Mouse (Mus musculus) heart, embryonic 15.5 days (tissue): ENCODE measurements around the gene Srl. TPM values are rescaled to one million over a fixed set of nuclear protein-coding genes. Genes with fewer than 3 reads are reported as not detected.

Experiments
- ATAC-seq: fragments of 200-750 bp; cut with Nextera tagmentation; replicated peaks from 2 replicates; pipeline ENCODE4 v1.8.0; 2017; ENCODE audit warnings: low read depth, moderate TSS enrichment; ENCODE audit not compliant: insufficient number of reproducible peaks, insufficient read depth, low FRiP score
- H3K27ac ChIP-seq: fragments of 300-500 bp; sonication (generic); 2 replicates; pipeline ENCODE4 v1.5.1; 2015; ENCODE audit warnings: mild to moderate bottlenecking, inconsistent platforms
- H3K27me3 ChIP-seq: fragments of 300-500 bp; sonication (generic); 2 replicates; pipeline ENCODE4 v1.6.1; 2015; ENCODE audit warnings: inconsistent platforms
- H3K36me3 ChIP-seq: fragments of 300-500 bp; sonication (generic); 2 replicates; pipeline ENCODE4 v1.6.1; 2015; ENCODE audit warnings: mild to moderate bottlenecking, inconsistent platforms
- H3K4me1 ChIP-seq: fragments of 300-500 bp; sonication (generic); replicated peaks from 2 replicates; pipeline ENCODE4 v1.6.1; 2015; ENCODE audit warnings: inconsistent platforms
- H3K4me2 ChIP-seq: fragments of 300-500 bp; sonication (generic); 2 replicates; pipeline ENCODE4 v1.6.1; 2015; ENCODE audit warnings: inconsistent platforms, mild to moderate bottlenecking, moderate library complexity
- H3K4me3 ChIP-seq: fragments of 300-500 bp; sonication (generic); 2 replicates; pipeline ENCODE4 v1.5.1; 2015; ENCODE audit warnings: mild to moderate bottlenecking, inconsistent platforms
- H3K9ac ChIP-seq: fragments of 300-500 bp; sonication (generic); 2 replicates; pipeline ENCODE4 v1.6.1; 2015; ENCODE audit warnings: mild to moderate bottlenecking, inconsistent platforms
- H3K9me3 ChIP-seq: fragments of 300-500 bp; sonication (generic); replicated peaks from 2 replicates; pipeline ENCODE4 v1.6.1; 2016; ENCODE audit warnings: inconsistent platforms
- WGBS: fragments of 180-500 bp; shearing (Covaris S2); methylation state at CpG from one replicate; pipeline ENCODE4 v1.1.7; 2015; ENCODE audit warnings: mixed read lengths; 5-methylcytosine and 5-hydroxymethylcytosine counted together
- polyA plus RNA-seq: library from polyadenylated mRNA; unstranded; fragments of >200 nt; fragmentation: Nextera tagmentation; extraction: Ambion mirVana; gene quantifications from 2 replicates; pipeline ENCODE4 v1.2.1, GENCODE M21; 2015

Srl gene
- polyA plus RNA-seq, 1 experiment from 2014 or later, result 253 TPM

GRCm38 (mm10) chr16:4431841-4432240 is 109.8 kb downstream of the Srl start:
- no peak overlapping the region for H3K4me2 ChIP-seq
- H3K4me1 ChIP-seq, result no peaks in the 10 kb centered on the region
- H3K36me3 ChIP-seq, result no peaks in the 10 kb centered on the region
- no peaks in the 10 kb centered on the region for H3K9me3 ChIP-seq
- 67% methylated on average over 4 of the region's 4 CpGs for WGBS
- H3K27ac ChIP-seq, result no peak overlapping the region
- no peak overlapping the region for H3K4me3 ChIP-seq
- H3K9ac ChIP-seq, result no peak overlapping the region
- no peak for ATAC-seq
- no peaks in the 10 kb centered on the region for H3K27me3 ChIP-seq

GRCm38 (mm10) chr16:4431013-4431412 is 110.6 kb downstream of the Srl start:
- WGBS, result 70% methylated on average over 3 of the region's 3 CpGs
- H3K27ac ChIP-seq, result no peak overlapping the region

GRCm38 (mm10) chr16:4430232-4430631 is 111.4 kb downstream of the Srl start:
- WGBS, result 60% methylated on average over 5 of the region's 5 CpGs
- Histone ChIP-seq H3K4me1 (no peaks in the 10 kb centered on the region), H3K36me3 (no peaks in the 10 kb centered on the region), H3K4me2 (no peak overlapping the region), H3K9ac (no peak overlapping the region), H3K27ac (no peak overlapping the region), H3K4me3 (no peak overlapping the region), H3K9me3 (no peaks in the 10 kb centered on the region), H3K27me3 (peaks cover 3% of the 10 kb centered on the region; the same call in 1 of the 2 replicates)
- no peak for ATAC-seq

More at GRCm38 (mm10) chr16:4431013-4431412, 110.6 kb downstream of the Srl start:
- Histone ChIP-seq H3K4me1 (no peaks in the 10 kb centered on the region), H3K27me3 (peaks cover 3% of the 10 kb centered on the region; the same call in 1 of the 2 replicates), H3K9ac (no peak overlapping the region), H3K4me2 (no peak overlapping the region), H3K4me3 (no peak overlapping the region), H3K36me3 (no peaks in the 10 kb centered on the region), H3K9me3 (no peaks in the 10 kb centered on the region)
- no peak for ATAC-seq

Other genes with a start within 250 kb of the Srl start
- 1.1 and 1.5 TPM in 2 replicates for gene Adcy9, start 121.3 kb downstream of the Srl start, polyA plus RNA-seq
- 5.6 and 7.1 TPM in 2 replicates for gene Tfap4, start 18.0 kb upstream of the Srl start, polyA plus RNA-seq
- 17.7 and 17.9 TPM in 2 replicates for gene Glis2, start 52.9 kb upstream of the Srl start, polyA plus RNA-seq
- 118 and 125 TPM in 2 replicates for gene Pam16, start 83.2 kb upstream of the Srl start, polyA plus RNA-seq
- 14.7 and 20.7 TPM in 2 replicates for gene Vasn, start 98.1 kb upstream of the Srl start, polyA plus RNA-seq
- 78.3 and 79.6 TPM in 2 replicates for gene Dnaja3, start 98.2 kb upstream of the Srl start, polyA plus RNA-seq
- gene Coro7, start 138.0 kb upstream of the Srl start, polyA plus RNA-seq, result 11.2 and 15.8 TPM in 2 replicates
- gene Nmral1, start 177.5 kb upstream of the Srl start, polyA plus RNA-seq, result 25.2 and 34.3 TPM in 2 replicates
- gene Hmox2, start 184.5 kb upstream of the Srl start, polyA plus RNA-seq, result 81.0 and 91.2 TPM in 2 replicates
- gene Cdip1, start 248.5 kb upstream of the Srl start, polyA plus RNA-seq, result 114 and 122 TPM in 2 replicates